Mouse (Mus musculus): Measurements from ENCODE around the gene Tmem39a. TPM values are rescaled to one million over a fixed set of nuclear protein-coding genes. Genes with fewer than 3 reads are reported as not detected.

Gene Tmem39a
- 77.6 and 85.0 TPM in 2 replicates for polyA plus RNA-seq (2014; fragmentation: Nextera tagmentation; extraction: Ambion mirVana)

- H3K9me3 ChIP-seq (ENCODE audit: control insufficient read depth, low read length) = no peaks in the 10 kb centered on the region
- ATAC-seq (replicated peaks; ENCODE audit: low FRiP score) (no peak), DNase-seq (ENCODE audit: low spot score) (no peak)
- no peak within 1 kb of the TSS for H3K4me2 ChIP-seq (ENCODE audit: low read depth, low read length, severe bottlenecking)
- H3K4me3 ChIP-seq (ENCODE audit: low read depth, low read length) = no peak within 1 kb of the TSS
- no peak within 1 kb of the TSS for H3K27ac ChIP-seq (ENCODE audit: low read depth, low read length)
- 84% methylated on average over 3 of the region's 3 CpGs for WGBS
- H3K4me1 ChIP-seq (replicated peaks; ENCODE audit: control insufficient read depth, insufficient read depth, low read length) = no peaks in the 10 kb centered on the region
- H3K9ac ChIP-seq (ENCODE audit: low read length) = no peak within 1 kb of the TSS
- no peaks in the 10 kb centered on the region for H3K27me3 ChIP-seq (ENCODE audit: control insufficient read depth, insufficient read depth, low read length)
- no peaks in the 10 kb centered on the region for H3K36me3 ChIP-seq (ENCODE audit: control insufficient read depth, insufficient read depth, low read length)
These were observed at the start of gene Tmem39a for GRCm38 (mm10) chr16:38558221-38558748. Gene Tmem39a (plus strand): TSS chr16:38558698.

DNA sequence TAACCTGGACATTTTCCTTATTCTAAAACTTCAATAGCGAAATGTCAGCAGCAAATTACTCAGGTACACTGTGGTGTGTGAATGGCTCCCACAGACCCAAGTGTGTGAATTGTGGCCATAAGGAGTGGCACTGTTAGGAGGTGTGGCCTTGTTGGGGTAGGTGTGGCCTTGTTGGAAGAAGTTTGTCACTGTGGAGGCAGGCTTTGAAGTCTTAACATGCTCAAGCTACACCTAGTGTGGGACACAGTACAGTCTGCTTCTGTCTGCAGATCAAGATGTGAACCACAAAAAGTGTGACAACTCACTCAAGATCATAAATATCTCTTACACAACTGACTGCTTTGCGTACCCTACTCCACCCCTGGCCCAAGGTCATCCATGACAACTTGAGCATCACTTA is 47.7 kb upstream of the Tmem39a start:
- H3K4me1 ChIP-seq (replicated peaks; ENCODE audit: control insufficient read depth, insufficient read depth, low read length) = no peaks in the 10 kb centered on the region
- ATAC-seq (replicated peaks; ENCODE audit: low FRiP score) = no peak
- H3K9me3 ChIP-seq (ENCODE audit: control insufficient read depth, low read length) = no peaks in the 10 kb centered on the region
- no peak overlapping the region for H3K27ac ChIP-seq (ENCODE audit: low read depth, low read length)
- no peak overlapping the region for H3K9ac ChIP-seq (ENCODE audit: low read length)
- peaks cover 7% of the 10 kb centered on the region; the same call in 1 of the 2 replicates for H3K36me3 ChIP-seq (ENCODE audit: control insufficient read depth, insufficient read depth, low read length)
- H3K4me3 ChIP-seq (ENCODE audit: low read depth, low read length) = no peak overlapping the region
- WGBS = 95% methylated on average over 2 of the region's 2 CpGs
- no peaks in the 10 kb centered on the region for H3K27me3 ChIP-seq (ENCODE audit: control insufficient read depth, insufficient read depth, low read length)
- no peak for DNase-seq (ENCODE audit: low spot score)
- no peak overlapping the region for H3K4me2 ChIP-seq (ENCODE audit: low read depth, low read length, severe bottlenecking)

- no peak for DNase-seq (ENCODE audit: low spot score)
- 98% methylated on average over 2 of the region's 2 CpGs for WGBS
- no peak for ATAC-seq (replicated peaks; ENCODE audit: low FRiP score)
- H3K4me3 ChIP-seq (ENCODE audit: low read depth, low read length) = no peak overlapping the region
- H3K4me1 ChIP-seq (replicated peaks; ENCODE audit: control insufficient read depth, insufficient read depth, low read length) = peaks cover 8% of the 10 kb centered on the region
- no peaks in the 10 kb centered on the region for H3K9me3 ChIP-seq (ENCODE audit: control insufficient read depth, low read length)
- H3K9ac ChIP-seq (ENCODE audit: low read length) = no peak overlapping the region
- no peak overlapping the region for H3K27ac ChIP-seq (ENCODE audit: low read depth, low read length)
- no peaks in the 10 kb centered on the region for H3K27me3 ChIP-seq (ENCODE audit: control insufficient read depth, insufficient read depth, low read length)
- peaks cover 4% of the 10 kb centered on the region; the same call in 1 of the 2 replicates for H3K36me3 ChIP-seq (ENCODE audit: control insufficient read depth, insufficient read depth, low read length)
- no peak overlapping the region for H3K4me2 ChIP-seq (ENCODE audit: low read depth, low read length, severe bottlenecking)
These were observed 39.4 kb upstream of the Tmem39a start for GRCm38 (mm10) chr16:38519140-38519539.

- H3K9ac ChIP-seq (ENCODE audit: low read length) = peak overlapping the region; percentile 43
- peaks cover 8% of the 10 kb centered on the region for H3K4me1 ChIP-seq (replicated peaks; ENCODE audit: control insufficient read depth, insufficient read depth, low read length)
- peak overlapping the region; percentile 89 for H3K4me3 ChIP-seq (ENCODE audit: low read depth, low read length)
- 39% methylated on average over 8 of the region's 8 CpGs for WGBS
- ATAC-seq (replicated peaks; ENCODE audit: low FRiP score) = no peak
- peak overlapping the region; percentile 56 for H3K4me2 ChIP-seq (ENCODE audit: low read depth, low read length, severe bottlenecking)
- no peaks in the 10 kb centered on the region for H3K9me3 ChIP-seq (ENCODE audit: control insufficient read depth, low read length)
- no peak for DNase-seq (ENCODE audit: low spot score)
- H3K36me3 ChIP-seq (ENCODE audit: control insufficient read depth, insufficient read depth, low read length) = peaks cover 3% of the 10 kb centered on the region; the same call in 1 of the 2 replicates
- no peak overlapping the region for H3K27ac ChIP-seq (ENCODE audit: low read depth, low read length)
- H3K27me3 ChIP-seq (ENCODE audit: control insufficient read depth, insufficient read depth, low read length) = no peaks in the 10 kb centered on the region
These were observed 37.1 kb upstream of the Tmem39a start for GRCm38 (mm10) chr16:38521211-38521987.

DNA sequence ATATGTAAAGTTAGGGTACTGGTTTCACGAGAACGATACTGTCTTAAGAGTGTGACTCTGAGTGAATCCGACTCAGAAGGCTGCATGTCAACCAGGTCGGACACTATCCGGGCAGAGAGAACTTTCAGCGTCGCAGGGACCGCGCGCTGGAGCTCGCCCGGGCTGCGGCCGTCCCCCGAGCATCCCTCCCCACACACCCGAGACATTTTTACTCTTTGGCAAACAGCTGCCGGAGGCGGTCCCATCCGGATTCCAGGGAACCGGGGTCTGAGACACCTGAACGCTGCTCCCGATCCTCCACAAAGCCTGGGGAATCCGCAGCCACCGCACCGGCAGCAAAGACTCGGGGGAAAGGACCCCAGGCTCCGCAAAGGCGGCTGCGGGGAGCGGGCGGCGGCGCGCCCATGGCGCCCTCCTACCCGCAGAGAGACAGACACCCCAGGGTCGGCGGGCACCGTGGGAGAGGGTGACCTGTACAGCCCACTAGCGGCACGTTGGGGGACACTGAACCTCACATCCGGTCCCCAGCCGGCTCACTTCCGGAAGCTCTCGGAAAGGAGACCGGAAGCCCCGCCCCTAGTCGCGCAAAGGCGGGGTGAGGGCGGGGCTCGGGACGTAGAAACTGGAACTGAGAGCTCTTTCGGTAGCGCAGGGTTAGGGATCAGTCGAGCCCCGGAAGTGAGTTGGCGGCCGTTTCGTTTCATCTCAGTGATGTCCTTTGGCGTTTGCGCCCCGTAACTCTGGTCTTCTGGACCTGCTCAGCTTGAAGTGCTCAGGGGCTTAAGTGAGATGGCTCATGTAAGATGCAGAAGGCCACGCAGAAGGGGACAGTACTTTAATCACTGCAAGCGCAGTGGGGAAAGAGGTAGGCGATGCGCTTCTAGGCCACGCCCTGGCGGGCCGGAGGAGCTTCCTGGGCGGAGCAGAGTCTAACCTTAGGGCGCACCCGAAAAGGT is 36.1 kb upstream of the Tmem39a start, which contains the start of gene Timmdc1:
Gene Timmdc1, minus strand, starts transcription at position 535 of the 956 bp plus-strand sequence.
- Histone ChIP-seq H3K36me3 (ENCODE audit: control insufficient read depth, insufficient read depth, low read length) (peaks cover 3% of the 10 kb centered on the region; the same call in 1 of the 2 replicates), H3K4me2 (ENCODE audit: low read depth, low read length, severe bottlenecking) (peak within 1 kb of the TSS; percentile 56), H3K27me3 (ENCODE audit: control insufficient read depth, insufficient read depth, low read length) (no peaks in the 10 kb centered on the region), H3K4me1 (replicated peaks; ENCODE audit: control insufficient read depth, insufficient read depth, low read length) (peaks cover 8% of the 10 kb centered on the region), H3K27ac (ENCODE audit: low read depth, low read length) (peak within 1 kb of the TSS; percentile 92), H3K9ac (ENCODE audit: low read length) (peak within 1 kb of the TSS; percentile 92), H3K9me3 (ENCODE audit: control insufficient read depth, low read length) (no peaks in the 10 kb centered on the region), H3K4me3 (ENCODE audit: low read depth, low read length) (peak within 1 kb of the TSS; percentile 89)
- ATAC-seq (replicated peaks; ENCODE audit: low FRiP score) = peak; percentile 98
- peak; percentile 97 for DNase-seq (ENCODE audit: low spot score)
- WGBS = under 1% methylated on average over 73 of the region's 73 CpGs

GRCm38 (mm10) chr16:38526264-38526663 is 32.2 kb upstream of the Tmem39a start:
- Histone ChIP-seq H3K4me3 (ENCODE audit: low read depth, low read length) (no peak overlapping the region), H3K4me2 (ENCODE audit: low read depth, low read length, severe bottlenecking) (no peak overlapping the region), H3K4me1 (replicated peaks; ENCODE audit: control insufficient read depth, insufficient read depth, low read length) (peaks cover 8% of the 10 kb centered on the region), H3K27me3 (ENCODE audit: control insufficient read depth, insufficient read depth, low read length) (no peaks in the 10 kb centered on the region), H3K9me3 (ENCODE audit: control insufficient read depth, low read length) (no peaks in the 10 kb centered on the region), H3K27ac (ENCODE audit: low read depth, low read length) (no peak overlapping the region), H3K36me3 (ENCODE audit: control insufficient read depth, insufficient read depth, low read length) (peaks cover 8% of the 10 kb centered on the region; the same call in 1 of the 2 replicates), H3K9ac (ENCODE audit: low read length) (no peak overlapping the region)
- WGBS = 88% methylated on average over 6 of the region's 6 CpGs
- DNase-seq (ENCODE audit: low spot score) = no peak
- no peak for ATAC-seq (replicated peaks; ENCODE audit: low FRiP score)

GRCm38 (mm10) chr16:38536544-38537146 is 21.9 kb upstream of the Tmem39a start:
- Histone ChIP-seq H3K4me2 (ENCODE audit: low read depth, low read length, severe bottlenecking) (no peak overlapping the region), H3K9me3 (ENCODE audit: control insufficient read depth, low read length) (no peaks in the 10 kb centered on the region), H3K4me3 (ENCODE audit: low read depth, low read length) (no peak overlapping the region), H3K27me3 (ENCODE audit: control insufficient read depth, insufficient read depth, low read length) (no peaks in the 10 kb centered on the region), H3K4me1 (replicated peaks; ENCODE audit: control insufficient read depth, insufficient read depth, low read length) (no peaks in the 10 kb centered on the region), H3K27ac (ENCODE audit: low read depth, low read length) (no peak overlapping the region), H3K36me3 (ENCODE audit: control insufficient read depth, insufficient read depth, low read length) (peaks cover 7% of the 10 kb centered on the region; the same call in 1 of the 2 replicates), H3K9ac (ENCODE audit: low read length) (no peak overlapping the region)
- WGBS = 52% methylated on average over 8 of the region's 8 CpGs
- no peak for ATAC-seq (replicated peaks; ENCODE audit: low FRiP score)
- peak; percentile 83 for DNase-seq (ENCODE audit: low spot score)

Measured in forebrain, embryonic 11.5 days (tissue).